Mouse (Mus musculus): Measurements from ENCODE around the gene Rap1gap2.
A peak's percentile ranks its signal among the peaks of the same experiment; 100 is the strongest.
"Not testable (repeated sequence)": the region's sequence is repeated elsewhere in the genome, so short reads cannot be mapped to it uniquely, and the experiment has no call there.

The Rap1gap2 gene

DNA sequence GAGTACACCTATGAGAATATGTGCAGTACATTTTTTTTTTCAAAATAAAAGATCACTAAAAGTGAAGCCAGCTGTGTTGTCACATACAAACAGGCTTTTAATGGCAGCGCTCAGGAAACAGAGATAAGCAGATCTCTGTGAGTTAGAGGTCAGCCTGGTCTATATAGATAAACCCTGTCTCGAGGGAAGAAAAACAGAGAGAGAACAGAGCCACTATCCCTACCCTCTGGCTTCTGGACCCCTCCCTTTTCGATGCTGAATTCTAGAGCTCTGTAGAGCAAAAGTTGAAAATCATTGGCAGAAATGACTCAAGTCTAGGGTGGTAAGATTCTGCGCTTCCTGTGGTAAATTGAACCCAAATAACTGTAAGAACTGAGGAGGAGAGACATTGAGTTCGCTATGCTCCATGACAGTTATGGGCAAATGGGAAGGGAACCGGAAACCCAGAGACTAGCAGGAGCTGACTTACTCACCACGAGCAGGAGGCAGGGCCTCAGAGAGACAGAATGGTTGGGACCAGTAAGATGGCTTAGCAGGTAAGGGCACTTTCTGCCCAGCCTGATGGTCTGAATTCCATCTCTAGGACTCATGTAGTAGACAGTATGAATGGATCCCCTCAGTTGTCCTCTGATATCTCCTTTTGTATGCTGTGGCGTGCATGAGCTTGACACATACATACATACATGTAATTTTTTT is 11.4 kb upstream of the Rap1gap2 start:
- no peak for DNase-seq

DNA sequence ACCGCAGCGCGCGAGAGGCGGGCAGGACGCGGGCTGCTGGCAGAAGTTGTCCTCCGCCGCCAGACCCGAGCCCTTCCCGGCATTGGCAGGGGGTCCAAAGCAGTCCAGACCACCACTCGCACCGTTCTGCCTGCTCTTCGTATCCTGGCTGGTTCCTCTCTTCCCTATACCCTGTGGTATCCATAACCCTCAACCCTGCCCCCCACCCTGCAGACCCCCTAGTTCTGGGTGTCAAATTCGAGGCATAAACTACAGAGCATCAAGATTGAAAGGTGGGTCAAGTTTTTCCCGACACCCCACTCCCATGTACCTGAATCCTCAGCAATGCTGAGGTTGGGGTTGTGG is 9.2 kb upstream of the Rap1gap2 start:
- DNase-seq: no peak

DNA sequence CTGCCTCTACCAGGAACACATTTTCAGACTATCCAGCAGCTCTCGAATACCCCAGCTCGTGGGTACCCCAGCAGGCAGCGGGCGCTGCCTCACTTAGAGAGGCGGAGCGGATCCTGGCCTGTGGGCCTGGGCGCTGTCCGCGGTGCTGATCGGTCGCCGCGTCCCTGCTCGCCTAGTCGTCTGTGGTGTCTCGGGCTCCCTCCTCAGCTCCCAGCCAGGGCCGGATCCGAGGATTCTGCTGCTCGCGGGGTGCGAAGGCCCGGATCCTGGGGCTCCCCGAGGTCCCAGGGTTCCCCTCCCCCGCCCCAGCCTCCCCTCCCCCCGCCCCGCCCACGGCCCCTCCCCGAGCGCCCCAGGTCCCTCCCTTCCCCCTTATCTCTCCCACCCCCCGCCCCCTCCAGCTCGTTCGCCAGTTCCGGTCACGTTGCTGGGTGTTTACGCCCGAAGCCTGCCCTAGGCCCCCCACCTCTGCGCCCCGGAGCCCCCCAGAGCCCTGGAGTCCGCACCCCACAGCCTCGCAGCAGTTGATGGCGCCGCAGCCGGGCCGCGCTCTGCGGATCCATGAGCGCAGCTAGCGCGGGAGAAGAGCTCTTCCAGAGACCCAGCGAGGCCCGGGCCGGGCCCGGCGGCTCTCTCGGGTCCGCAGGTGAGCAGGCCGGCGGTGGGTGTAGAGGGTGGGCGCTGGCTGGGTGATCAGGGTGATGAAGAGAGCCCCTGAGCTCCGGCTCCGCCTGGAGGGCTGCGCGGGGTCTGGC is 8.7 kb upstream of the Rap1gap2 start, which contains the start of gene Ccdc92b:
Gene Ccdc92b, plus strand, starts transcription at position 405 of the 755 bp plus-strand sequence.
- peak; percentile 74 to 75 for DNase-seq

DNA sequence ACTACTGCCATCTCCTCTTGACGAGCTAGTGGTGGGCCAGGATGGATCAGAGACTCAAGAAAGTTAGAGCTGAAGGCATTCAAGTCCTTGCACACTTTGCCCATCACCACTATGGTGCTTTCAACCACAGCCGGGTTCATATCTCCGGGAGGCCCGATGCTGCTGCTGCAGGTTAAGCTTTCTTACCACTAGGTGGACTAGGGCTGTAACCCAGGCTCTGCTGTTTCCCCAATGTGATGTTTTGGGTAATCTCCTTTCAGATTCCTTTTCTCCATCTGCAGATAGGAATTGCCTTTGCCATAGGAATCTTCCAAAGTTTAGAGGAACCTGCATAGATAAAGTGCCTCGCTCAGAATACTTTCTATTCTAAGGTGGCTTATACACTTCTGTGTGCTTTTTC is 4.9 kb upstream of the Rap1gap2 start:
- no peak for DNase-seq

DNA sequence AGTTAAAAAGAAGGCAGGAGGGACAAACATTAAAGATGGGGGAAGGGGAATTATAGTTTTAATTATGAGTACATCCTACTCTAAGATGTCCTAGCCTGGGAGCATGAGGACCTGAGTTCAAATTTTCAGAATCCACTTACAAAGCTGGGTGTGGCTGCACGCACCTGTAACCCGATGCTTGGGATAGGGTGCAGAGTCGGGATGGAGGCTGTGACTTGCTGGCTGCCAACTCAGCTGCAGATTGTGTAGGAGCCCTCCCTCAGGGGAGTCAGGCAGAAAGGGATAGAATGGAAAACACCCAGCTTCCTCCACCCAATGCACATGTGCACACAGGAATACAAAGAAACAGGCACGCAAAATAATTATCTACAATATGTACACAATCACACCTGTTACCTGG is 2.7 kb upstream of the Rap1gap2 start:
- no peak for DNase-seq

DNA sequence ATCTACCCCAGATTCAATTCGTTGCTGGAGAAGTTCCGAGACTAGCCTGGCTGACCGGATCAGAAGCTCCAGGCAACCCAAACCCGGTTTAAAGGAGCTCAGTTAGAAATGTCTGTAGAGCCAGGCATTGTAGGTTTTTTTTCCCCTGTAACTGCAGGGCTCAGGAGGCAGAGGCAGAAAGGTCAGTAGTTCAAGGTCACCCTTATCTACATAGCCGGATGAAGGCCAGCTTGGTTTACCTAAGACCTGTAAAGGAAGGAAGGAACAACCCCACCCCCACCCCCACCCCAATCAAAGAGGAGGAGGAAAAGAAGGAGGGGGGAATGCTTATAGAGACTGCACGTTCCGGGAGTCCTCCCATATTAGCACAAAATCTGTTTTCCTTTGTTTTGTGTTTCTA is 722 bp upstream of the Rap1gap2 start:
- no peak for DNase-seq

DNA sequence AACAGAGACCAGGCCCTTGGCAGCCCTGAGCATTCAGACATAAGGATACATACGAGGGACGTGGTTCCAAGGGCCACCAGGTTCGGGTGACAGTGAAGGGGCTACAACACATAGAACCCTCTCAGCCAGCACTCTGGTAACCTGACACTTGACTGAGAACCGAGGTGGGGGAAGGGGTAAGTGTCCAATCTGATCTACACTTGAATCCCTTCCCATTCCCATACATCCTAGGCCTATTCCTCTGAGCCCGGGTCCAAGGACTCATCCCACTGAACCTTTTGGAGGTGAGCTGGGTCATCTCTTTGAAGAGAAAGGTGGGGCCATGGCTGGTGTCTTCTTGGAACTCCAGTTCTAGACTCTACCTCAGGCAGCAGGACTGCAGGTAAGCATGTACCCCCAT is 647 bp downstream of the Rap1gap2 start:
- no peak for DNase-seq

DNA sequence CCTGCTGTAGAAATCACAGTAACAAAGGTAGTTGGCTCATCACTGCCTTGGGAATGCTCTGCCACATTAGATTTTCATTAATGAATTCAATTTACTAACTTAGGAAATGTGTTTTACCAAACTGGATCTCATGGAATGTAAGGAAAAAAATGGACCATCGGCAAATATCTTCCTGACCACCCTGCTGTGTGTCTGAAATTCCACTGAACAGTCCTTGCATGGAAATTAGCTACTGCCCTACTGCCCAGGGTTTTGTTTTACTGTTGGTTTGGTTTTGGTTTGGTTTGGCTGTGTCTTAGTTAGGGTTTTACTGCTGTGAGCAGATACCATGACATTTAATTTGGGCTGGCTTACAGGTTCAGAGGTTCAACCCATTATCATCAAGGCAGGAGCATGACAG is 8.4 kb downstream of the Rap1gap2 start:
- no peak for DNase-seq

DNA sequence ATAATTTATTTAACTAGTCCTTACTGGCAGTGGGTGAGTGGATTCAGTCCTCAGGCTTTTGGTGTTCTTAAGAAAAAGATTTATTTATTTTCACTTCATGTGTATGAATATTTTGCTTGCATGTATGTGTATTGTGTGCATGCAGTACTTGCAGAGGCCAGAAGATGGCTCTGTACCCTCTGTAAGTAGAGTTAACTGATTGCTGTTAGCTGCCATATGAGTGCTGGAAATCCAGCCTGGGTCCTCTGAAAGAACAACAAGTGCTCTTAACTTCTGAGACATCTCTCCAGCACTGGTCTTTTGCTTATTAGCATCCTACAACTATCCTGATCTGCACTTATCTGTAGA is 12.8 kb downstream of the Rap1gap2 start:
- no peak for DNase-seq

DNA sequence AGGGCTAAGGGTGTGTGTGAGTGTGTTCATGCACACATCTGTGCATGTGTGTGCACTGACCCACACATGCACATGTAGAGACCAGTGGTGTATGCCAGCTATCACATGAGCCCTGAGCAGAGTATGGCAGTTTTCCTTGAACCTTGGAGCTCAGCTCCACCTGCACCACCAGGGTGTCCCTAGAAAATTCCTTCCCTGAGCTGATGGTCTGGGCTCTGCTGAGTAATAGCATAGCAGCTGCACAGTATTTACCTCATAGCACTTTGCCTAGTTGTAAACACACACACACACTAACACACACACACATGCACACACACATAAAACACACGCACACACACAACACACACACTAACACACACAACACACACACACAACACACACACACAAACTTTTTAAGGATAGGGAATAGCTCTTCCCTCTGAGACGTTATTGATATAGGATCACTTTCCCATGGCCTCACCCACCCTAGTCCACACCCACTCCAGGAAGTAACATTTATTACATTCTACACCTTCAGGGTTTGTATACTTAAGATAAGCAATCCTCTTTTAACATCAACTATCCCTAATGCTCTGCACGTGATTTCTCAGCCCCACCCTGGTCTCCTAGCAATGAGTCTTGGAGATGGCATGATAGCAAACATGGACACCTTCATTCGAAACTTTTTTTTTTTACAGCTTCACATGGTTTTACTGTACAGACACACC is 13.3 kb downstream of the Rap1gap2 start:
- DNase-seq: no peak

DNA sequence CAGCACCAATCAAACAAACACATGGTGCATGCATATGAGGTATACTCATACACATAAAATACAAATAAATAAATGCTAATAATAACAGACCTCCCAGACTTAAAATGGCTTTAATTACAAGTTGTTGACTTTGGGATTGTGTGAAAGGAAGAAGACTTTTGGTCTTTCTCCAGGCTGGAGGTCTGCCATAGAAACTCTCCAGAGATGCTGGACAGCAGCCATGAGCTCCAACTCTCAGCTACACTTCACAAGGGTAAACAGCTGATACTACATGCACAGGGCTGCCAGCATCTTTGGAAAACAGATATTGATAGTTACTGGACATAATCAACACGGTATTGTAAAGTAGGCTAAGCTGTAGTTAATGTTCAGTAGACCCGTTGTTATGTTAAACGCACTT is 18.5 kb downstream of the Rap1gap2 start:
- DNase-seq: no peak

DNA sequence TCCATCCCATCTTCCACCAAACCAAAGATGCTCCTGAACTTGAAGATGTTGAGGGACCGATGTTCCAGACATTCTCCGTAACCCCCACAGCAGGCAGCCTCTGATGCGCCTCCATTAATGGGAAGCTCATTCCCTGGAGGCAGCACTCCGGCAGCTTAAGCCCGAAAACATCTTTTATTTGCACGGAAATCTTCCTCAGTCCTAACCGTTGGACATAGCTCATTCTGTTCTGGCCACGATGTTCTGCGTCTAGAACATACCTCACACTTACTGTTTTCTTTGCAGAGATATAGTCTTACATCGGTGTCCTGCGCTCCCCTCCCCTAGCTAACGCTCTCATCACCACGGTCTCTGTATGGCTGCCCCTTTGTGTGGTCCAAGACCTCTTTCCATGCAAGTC is 20.0 kb downstream of the Rap1gap2 start:
- no peak for DNase-seq

DNA sequence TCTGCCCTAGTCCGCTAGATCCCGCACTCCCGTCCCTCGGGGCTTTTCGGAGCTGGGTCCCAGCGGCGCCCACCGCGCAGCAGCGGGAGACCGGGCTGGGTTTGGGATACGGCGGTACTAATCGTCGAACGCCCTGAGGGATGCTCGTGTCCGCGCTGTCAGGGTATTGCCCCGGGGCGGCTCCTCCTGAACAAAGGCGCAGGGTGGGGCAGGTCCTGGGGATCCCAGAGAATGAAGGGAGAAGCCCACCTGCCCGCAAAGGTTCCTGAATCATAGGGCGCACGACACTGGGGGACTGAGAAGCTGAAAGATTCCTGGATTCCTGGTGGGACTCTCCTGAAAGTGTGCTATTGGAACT is 20.5 kb downstream of the Rap1gap2 start:
- DNase-seq: no peak

DNA sequence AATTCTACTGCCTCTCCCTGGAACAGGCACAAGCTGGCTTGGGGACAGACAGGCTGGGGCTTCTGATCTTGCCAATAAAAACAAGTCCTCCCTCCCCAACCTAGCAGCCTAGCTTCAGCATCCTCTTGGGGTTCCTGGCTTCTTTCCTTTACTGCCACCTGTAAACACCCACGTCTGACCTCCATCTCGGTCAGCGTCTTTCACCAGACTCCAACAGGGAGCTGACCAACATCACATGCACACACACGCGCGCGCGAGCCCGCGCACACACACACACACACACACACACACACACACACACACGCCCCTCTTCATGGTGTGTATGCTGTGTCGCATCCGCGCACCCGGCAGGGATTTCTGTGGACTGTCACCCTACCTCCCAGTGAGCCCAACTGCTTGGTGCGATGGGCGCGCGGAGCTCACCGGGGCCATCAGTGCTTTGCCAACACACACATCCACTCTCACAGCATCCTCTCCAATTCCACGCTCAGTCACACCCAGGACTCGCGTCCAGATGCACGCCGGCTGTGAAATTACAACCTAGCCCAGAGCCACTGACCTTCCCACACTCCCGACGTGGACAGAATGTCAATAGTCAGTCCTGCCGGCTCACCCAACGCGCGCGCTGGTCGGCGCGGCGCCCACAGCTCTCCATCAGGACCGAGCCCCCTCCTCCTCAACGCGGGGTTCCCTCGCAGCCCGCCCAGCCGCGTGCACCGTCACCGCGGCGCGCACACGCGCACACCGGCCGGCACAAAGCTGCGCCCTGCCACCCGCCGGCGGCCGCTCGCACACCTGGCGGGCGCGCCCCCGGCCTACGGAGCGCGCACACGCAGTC is 21.1 kb downstream of the Rap1gap2 start:
- DNase-seq: no peak

DNA sequence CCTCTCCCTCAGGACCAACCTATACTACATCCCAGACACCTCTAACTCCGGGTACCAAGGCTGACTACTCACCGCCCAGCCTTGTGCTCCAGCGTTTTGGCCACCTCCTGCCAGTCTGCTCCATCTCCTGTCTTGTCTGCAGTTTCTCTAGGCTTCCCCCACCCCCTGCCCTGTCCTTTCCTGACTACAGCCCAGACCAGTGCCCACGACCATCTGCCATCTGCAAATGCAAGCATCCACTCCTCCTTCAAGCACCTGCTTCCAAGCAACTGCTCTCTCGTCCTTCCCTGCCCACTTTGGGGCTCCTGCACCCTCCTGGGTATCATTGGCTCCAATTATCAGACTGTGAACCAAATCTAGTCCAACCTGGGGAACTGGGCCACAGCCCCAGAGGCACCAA is 24.3 kb downstream of the Rap1gap2 start:
- no peak for DNase-seq

DNA sequence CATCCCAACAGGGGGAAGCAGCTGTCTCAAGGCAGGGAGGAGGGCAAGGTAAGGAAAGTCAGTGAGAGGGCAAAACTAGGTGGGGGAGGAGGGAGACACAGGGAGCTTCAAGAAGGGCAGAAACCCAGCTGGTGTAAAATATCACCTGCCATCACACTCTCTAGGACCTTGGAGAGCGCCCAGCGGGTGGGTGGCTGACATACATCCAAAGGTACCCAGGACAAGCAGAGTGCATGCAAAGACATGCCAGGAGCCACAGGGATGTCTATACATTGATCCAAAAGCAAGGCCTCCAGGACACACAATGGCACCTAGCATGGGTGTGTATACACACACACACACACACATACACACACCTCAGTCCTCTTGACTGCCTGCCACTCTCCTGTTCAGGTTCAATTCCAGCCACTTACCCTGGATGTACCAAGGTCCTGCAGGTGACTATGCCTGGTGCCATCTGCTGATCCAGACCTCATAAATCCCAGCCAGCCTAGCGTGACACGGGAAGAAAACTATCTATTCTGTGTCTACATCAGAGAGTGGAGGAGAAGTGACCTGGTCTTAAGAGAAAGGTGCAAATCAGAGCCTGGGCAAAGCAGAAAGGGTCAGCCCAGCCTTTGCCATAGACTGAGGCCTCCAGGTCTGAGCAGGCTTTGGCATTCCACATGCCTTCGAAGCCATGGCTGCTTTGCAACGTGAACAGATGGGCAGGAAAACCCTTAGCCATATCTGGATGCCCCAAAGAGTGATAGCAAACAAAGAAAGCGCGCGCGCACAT is 25.6 kb downstream of the Rap1gap2 start:
- peak; percentile 9 to 16 for DNase-seq

DNA sequence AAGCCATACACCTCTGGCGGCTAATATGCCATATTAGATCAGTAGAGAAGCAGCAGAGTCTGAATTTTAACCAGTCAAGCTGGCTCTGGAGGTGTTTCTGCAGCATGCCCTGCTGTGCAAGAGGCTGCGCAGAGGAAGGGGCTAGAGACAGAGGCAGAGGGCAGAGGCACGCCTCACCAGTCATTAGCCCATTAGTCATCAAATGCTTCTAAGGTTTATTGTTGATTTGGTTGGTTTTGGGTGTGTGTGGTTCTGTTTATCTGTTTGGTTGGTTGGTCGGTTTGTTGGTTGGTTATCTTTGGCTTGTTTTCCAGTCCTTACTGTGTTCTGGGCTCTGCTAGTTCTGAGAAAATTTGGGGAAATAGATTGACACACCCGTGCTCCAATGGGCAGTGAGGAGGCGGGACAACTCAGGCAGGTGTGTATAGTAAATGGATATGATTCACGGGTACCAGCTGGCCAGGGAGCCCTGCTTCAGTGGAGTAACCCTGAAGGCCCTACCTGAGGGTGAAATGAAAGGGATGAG is 26.8 kb downstream of the Rap1gap2 start:
- no peak for DNase-seq

DNA sequence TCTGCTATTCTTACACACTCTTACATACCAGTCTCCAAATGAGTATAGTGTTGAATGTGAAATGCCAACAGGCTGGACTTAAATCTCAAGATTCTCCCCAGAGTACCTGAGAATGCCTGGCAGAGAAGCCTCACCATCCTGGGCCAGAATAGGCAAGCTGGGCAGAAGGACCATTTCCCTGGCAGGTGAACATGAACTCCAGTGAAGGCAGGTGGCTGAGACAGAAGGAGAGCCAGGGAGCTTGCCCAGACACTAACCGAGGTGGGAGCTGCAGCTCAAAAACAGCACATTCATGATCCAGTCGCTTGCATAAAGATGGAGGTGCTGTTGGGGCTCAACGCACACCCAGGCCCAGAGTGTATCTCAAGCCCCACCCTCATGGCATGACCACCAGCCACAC is 28.3 kb downstream of the Rap1gap2 start:
- no peak for DNase-seq

DNA sequence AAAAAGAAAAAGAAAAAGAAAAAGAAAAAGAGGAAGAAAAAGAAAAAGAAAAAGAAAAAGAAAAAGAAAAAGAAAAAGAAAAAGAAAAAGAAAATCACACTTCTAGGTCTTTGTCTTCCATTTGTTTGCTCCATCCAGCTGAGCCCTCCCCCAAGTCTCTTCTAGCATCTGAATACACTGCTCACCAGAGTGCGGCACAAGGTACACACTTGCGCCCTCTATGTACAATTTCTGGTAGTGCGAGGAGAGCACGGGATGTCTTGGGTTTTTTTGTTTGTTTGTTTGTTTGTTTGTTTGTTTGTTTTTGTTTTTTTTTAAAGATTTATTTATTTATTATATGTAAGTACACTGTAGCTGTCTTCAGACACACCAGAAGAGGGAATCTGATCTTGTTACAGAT is 29.4 kb downstream of the Rap1gap2 start:
- not testable (repeated sequence) for DNase-seq

DNA sequence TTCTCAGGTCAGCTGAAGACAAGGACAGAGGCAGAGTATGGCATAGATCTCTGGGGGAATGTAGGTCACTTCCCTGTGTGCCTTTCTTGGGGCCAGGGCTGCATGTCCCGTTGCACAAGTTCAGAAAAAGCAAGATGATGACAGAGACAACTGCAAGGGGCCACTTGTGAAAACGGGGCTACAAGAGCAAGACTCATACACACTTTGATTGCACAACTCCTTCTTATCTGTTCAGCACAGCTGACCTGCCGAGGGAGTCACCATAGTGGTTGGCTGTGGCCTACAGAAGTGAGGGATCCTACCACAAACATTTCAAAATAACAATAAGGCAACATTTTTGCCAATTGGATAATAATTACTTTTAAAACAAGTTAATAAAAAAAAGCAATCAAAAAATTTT is 33.6 kb downstream of the Rap1gap2 start:
- no peak for DNase-seq

DNA sequence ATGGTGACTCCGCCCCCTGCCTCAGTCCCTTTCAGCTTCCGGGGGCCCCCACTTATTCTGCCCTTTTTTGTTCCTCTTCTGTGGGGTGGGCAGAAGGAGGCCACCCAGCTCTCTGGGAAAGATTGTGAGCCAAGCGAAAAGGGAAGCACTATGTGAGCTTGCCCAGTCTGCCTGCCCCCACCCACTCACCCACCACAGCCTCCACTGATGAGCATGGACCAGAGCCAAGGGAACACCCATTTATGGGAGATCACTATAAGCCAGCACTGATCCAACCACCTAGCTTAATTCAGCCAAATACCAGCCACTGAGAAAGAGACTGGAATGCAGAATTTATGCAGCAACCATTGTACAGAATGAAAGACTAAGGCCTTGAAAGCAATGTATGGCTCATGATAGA is 34.8 kb downstream of the Rap1gap2 start:
- DNase-seq: no peak

DNA sequence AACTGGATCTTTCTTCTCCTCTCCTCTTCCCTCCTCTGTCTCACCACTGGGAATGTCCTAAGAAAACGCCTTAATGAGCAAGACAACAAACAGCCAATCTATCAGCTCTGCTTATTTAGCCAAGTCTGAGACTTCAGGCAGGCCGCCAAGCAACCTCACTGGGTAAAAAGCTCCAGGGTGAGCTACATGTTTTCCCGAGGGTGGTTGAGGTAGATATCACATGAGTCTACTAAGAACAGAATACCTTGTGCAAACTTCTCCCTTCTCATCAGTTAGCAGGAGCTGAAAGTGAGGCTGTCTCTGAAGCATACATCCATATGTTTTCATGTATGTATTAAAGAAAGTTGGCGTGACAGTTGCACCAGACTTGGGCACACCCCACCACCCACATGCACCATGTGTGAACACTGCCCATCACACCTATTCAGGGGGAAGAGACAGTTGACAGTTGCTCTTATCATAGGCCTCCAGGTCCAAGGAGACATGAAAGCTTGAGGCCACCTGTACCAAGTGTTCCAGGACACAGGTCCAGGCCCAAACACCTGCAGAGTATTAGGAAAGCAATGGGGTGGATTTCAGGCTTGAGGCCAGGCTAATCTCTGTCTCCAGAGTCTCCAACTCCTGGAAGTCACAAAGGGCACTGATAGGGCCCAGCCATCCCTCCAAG is 35.8 kb downstream of the Rap1gap2 start:
- DNase-seq: no peak

All from thymus, postnatal 36 days (tissue).